ENCODE assay signal across 8 mouse cellular contexts in the genomic region with DNA sequence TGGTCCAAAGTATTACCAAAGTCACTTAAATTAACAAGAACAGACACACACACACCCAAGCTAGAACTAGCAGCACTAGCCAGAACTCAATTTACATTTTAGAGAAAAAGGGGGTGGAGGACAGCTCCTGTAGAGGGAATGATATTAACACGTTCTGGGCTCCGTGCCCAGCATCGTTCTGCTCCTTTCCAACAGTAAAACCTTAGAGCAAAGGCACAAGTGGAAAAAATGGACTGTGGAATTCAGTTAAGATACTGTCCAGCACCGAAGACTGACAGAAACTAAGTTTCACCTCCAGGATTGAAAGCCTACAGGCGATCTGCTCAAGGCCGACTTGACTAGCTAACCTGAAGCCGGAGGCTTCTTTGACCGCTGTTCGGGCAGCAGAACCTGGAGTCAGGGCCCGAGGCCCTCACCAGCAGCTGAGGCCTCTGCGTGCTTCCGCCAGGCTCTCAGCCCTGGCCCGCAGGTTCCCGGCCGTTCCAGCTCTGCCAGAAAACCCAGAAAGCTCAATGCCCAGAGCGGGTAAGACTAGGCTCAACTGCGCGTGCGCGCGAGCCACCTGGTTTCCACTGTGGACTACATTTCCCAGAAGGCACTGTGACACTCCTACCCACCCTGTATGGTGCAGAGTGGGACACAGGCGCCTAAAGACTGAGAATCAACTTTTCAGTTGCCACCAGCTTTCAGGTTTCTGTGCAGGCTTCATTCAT. TPM values are rescaled to one million over a fixed set of nuclear protein-coding genes. Genes with fewer than 3 reads are reported as not detected.
DNase-seq lines count a peak whose midpoint lies in the region; ATAC-seq and TF ChIP-seq lines count a peak whose summit lies in the region.

Zfp879 (minus strand) TSS at position 530 of the 713 bp plus-strand sequence.

- intact Hi-C loops in left cerebral cortex, postnatal 36 days (cut with DNase I): loop anchor here (1.0 to 2.0 kb wide), 2 partner anchors 14 to 46 kb away; partner anchors contain the start of genes Zfp354c and Zfp454

- no peak for TF ChIP-seq CTCF in small intestine, adult 2 months (IDR thresholded peaks at IDR 0.05; ENCODE audit: extremely low read depth, insufficient read length, insufficient replicate concordance, low read depth, low read length)

- H3K36me3 ChIP-seq in midbrain, embryonic 11.5 days (ENCODE audit: control insufficient read depth, insufficient read depth, low read length): no peaks in the 10 kb centered on the region
- H3K36me3 ChIP-seq in small intestine, adult 2 months (ENCODE audit: control insufficient read depth, insufficient read depth, low read length): no peaks in the 10 kb centered on the region

- peak; percentile 92 for DNase-seq in adrenal gland, postnatal 14 days
- peak; percentile 88 for DNase-seq in embryo, embryonic 9.5 days (ENCODE audit: extremely low spot score)
- peak; percentile 99 for DNase-seq in heart, adult 11 months
- peak; percentile 94 for DNase-seq in kidney, adult 11 months
- DNase-seq in left cerebral cortex, postnatal 36 days (ENCODE audit: low spot score in 2 of 2): peak; percentile 93 to 95
- peak; percentile 100 for DNase-seq in midbrain, embryonic 11.5 days (ENCODE audit: low spot score, missing footprints)

- H3K27ac ChIP-seq in midbrain, embryonic 11.5 days (ENCODE audit: low read depth, low read length): no peak within 1 kb of the TSS
- H3K27ac ChIP-seq in small intestine, adult 2 months (ENCODE audit: insufficient read depth, low read depth, low read length): peak within 1 kb of the TSS; percentile 17; the same call in 1 of the 2 replicates

- peak within 1 kb of the TSS; percentile 74 for H3K9ac ChIP-seq in midbrain, embryonic 11.5 days (ENCODE audit: low read length)

- H3K9me3 ChIP-seq in midbrain, embryonic 11.5 days (ENCODE audit: control insufficient read depth, low read length): no peaks in the 10 kb centered on the region

- no peak for TF ChIP-seq POLR2A in small intestine, adult 2 months (IDR thresholded peaks at IDR 0.05; ENCODE audit: low read depth, low read length)

- peak within 1 kb of the TSS; percentile 57 for H3K4me2 ChIP-seq in midbrain, embryonic 11.5 days

- WGBS in midbrain, embryonic 11.5 days: 27% methylated on average over 22 of the region's 22 CpGs
- 9% methylated on average over 22 of the region's 22 CpGs for WGBS in small intestine, adult 2 months

- H3K27me3 ChIP-seq in midbrain, embryonic 11.5 days (ENCODE audit: control insufficient read depth, insufficient read depth, low read length): no peaks in the 10 kb centered on the region
- H3K27me3 ChIP-seq in small intestine, adult 2 months (ENCODE audit: control insufficient read depth, insufficient read depth, low read length): no peaks in the 10 kb centered on the region

- peak within 1 kb of the TSS; percentile 35 for H3K4me3 ChIP-seq in midbrain, embryonic 11.5 days (ENCODE audit: low read depth, low read length)
- H3K4me3 ChIP-seq in small intestine, adult 2 months (ENCODE audit: low read depth, low read length): peak within 1 kb of the TSS; percentile 65

- H3K4me1 ChIP-seq in midbrain, embryonic 11.5 days (ENCODE audit: control insufficient read depth, insufficient read depth, low read length): peaks cover 4% of the 10 kb centered on the region; the same call in 1 of the 2 replicates
- H3K4me1 ChIP-seq in small intestine, adult 2 months (ENCODE audit: control insufficient read depth, insufficient read depth, insufficient read length, low read length): no peaks in the 10 kb centered on the region; the same call in 1 of the 2 replicates

- peak; percentile 96 for ATAC-seq in midbrain, embryonic 11.5 days (ENCODE audit: low FRiP score)
- no peak for ATAC-seq in erythroid progenitor cell, adult 5-6 weeks (replicated peaks; ENCODE audit: low FRiP score, poor library complexity, severe bottlenecking)

RNA-seq across cellular contexts. Expression of gene Zfp879, which starts in this region (rescaled TPM):
- 0.79 and 0.82 TPM in 2 replicates for total RNA-seq in adrenal gland, postnatal 14 days (2021)
- total RNA-seq in left cerebral cortex, postnatal 36 days (2021): 1 to 10 TPM; 3.4 to 3.8 TPM
- 1.3 and 1.5 TPM in 2 replicates for polyA plus RNA-seq in midbrain, embryonic 11.5 days (2014; fragmentation: Nextera tagmentation; extraction: Ambion mirVana)
- polyA plus RNA-seq in small intestine, adult 2 months (2012; rRNA removed): 0.05 TPM in 1 of 2 replicates, not detected in the other
- not detected in 2 replicates for total RNA-seq in erythroid progenitor cell, adult 5-6 weeks (2015; ENCODE audit: low replicate concordance)
- total RNA-seq in erythroid progenitor cell, adult 5-6 weeks (2017; ENCODE audit: low replicate concordance): not detected in 2 replicates

Comparison
In these comparisons a context has a peak if more than half of its experiments do, and no peak if none do; other contexts are left out.
1. Peak in DNase-seq in adrenal gland, postnatal 14 days; RNA of the gene not detected or under 1 TPM.